Mouse (Mus musculus) bone marrow macrophage, adult 2 months (primary cell): ENCODE data around the gene Cmtm1.

ENCODE experiments used
- CTCF ChIP-seq: IDR thresholded peaks from 2 replicates; pipeline ENCODE4 v1.5.1; 2012; ENCODE audit warnings: low read depth, mild to moderate bottlenecking, low read length, moderate library complexity
- POLR2A ChIP-seq: IDR thresholded peaks from 2 replicates; pipeline ENCODE4 v1.6.1; 2012; ENCODE audit warnings: mild to moderate bottlenecking, low read depth, low read length, borderline replicate concordance

DNA sequence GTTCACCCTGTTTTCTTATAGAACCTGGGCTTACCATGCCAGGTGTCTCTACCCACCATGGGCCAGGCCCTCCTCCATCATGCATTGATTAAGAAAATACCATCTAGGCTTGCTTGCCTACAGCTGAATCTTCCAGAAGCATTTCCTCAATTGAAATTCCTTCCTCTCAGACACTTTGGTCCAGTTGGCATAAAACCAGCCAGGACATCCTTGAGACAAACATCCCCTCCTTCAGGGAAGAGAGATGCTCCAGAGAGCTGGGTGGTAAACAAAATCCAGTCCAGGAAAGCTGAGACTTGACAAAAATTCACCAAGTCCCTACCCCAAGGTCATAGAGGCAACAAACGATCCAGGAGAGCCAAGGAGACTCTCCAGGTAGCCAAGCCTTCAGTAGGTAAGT is 24.3 kb upstream of the Cmtm1 start:
- TF ChIP-seq CTCF, result no peak
- TF ChIP-seq POLR2A, result no peak
